Mouse (Mus musculus) gastrocnemius, postnatal 25 days (tissue): ENCODE results near the gene Bcl7a. TPM values are rescaled to one million over a fixed set of nuclear protein-coding genes. Genes with fewer than 3 reads are reported as not detected.

Experiments
- DNase-seq: peaks from one replicate; pipeline ENCODE4 v3.0.0; 2022
- total RNA-seq, 2 experiments: library from RNA; stranded (reverse); gene quantifications; 1 replicate in 1 of 2; 2 replicates in 1 of 2; pipeline ENCODE4 v1.2.3; 2021

Bcl7a gene
- total RNA-seq, 2 experiments from 2014 or later, result 8.4 to 8.6 TPM

DNA sequence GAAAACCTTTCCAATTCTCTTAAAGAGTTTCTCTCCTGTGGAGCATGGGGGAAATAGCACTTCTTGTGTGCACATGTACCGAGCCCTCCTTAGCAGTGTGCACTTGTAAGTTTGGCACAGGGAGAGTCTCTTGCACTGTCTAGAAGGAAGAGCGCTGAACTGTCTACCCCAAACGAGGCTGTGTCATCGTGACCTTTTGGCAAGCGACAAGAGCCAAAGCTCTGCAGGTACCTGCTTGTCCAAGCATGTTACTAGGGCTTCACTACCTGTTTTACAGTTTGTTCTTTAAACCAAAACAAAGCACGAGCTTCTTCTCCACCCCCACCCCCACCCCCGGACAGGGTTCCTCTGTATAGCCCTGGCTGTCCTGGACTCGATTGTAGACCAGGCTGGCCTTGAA, 15.9 kb upstream of the Bcl7a start:
- no peak for DNase-seq

DNA sequence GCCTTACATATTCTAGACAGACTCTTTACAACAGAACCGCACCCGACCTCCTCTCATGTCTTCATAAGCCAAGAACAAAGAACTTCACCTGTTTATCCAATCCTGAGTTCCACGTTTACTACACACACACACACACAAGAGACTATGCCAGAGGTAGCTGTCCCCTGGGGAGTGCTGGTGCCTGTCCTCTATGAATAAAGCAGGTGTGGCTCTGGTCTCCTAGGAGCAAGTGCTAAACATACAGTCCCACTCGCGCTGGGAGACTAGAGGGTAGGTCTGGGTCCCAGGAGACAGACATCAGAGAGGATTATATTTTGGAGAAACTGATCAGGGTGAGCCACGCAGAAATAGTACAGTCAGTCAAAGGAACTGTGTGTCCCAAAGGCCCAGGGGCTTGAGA, 10.1 kb upstream of the Bcl7a start:
- DNase-seq, result no peak

DNA sequence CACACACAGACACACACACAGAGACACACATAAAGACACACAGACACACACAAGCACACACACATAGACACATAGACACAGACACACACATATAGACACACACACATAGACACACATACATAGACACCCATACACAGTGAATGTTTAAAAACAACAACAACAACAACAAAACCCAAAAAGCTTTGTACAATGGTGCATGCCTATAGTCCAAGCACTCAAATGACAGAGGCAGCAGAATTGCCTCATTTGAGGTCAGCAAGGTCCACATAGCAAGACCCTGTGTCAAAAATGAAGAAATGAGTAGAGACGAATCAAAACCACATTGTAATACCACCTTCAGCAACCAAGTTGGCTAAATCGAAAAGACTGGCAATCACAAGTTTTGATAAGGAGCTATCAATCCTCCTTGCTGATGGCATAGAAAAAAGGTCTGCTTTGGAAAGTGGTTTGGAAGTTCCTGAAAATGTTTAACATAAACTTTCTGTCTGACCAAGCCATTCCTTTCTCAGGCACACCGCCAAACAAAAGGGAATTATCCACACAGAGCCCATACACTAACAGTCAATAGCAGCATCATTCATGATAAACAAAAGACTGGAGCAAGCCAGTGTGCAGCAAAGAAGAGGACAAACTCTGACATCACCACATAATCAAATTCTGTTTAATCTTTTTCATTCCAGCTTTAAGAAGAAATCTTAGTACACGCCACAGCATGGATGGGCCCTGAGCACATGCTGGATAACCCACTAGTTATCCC, 7.3 kb upstream of the Bcl7a start:
- DNase-seq, result no peak

DNA sequence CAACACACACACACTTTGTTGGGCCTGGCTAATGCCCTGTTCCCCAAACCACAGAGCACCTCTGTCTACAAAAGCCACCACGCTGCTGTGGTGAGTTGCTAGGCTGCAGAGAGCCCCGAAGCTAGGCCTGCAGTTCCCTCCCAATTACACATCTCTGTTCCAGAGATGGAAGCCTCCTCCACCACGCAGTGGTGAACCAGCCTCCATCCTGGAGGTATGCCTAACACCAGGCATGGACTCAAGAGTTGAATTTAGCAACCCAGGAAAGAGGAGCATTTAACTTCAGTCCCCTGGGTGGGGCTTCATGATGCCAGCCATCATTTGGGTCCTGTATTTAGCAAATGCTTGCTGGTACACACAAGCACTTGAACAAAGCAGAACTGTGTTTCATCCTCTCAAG, 5.2 kb upstream of the Bcl7a start:
- DNase-seq, result no peak

DNA sequence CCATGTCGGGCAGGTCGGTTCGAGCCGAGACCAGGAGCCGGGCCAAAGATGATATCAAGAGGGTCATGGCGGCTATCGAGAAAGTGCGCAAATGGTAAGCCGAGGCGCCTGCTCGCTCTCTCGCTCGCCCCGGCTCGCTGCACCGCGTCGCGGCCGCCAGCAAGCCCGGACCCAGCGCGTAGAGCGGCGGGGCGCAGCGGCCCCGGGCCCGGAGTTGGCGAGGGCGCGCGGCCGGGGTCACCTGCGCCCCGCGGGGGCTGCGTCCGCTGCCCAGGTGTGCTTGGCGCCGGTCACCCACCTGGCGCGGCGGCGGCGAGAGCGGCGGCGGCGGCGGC, 961 bp downstream of the Bcl7a start:
- DNase-seq, result no peak

DNA sequence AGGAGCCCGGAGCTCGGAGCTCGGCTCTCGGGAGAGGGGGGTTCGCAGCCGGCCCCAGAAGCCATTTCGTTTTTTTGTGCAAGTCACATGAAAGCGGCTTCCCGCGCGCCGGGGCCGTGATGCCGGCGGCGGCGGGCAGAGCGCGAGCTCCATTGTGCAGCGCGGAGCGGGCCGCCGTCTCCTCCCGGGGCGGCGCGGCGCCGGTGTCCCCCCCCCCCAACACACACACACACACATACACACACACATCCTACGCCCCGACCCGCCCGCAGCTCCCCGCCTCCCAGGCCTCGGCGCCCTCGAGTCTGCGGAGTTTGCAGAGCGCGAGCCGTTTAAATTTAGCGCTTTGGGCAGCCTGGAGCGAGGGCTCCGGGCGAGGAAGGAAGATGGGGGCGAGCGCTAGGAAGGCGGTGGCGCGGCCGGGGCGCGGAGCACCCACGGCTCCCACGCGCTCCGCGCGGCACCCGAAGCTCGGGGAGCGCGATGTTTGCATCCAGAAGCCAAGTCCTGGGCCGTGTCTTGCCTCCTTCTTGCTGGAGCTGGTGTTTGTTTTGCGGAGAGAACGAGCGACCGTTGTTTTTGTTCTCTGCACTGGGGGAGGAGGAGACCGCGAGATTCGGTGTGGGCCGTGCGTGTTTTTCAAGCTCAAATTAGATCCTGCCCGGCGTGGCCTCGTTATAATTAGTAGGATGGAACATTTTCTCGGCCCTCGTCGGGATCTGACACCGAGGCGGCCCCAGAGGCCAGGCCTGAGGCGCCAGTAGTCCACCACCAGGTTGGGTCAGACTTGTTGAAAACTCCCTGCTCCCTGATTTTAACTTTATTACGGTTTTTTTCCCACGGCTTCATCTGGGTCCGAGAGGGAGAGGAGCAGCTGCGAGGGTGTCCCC, 1.6 kb downstream of the Bcl7a start:
- peak; percentile 71 for DNase-seq

DNA sequence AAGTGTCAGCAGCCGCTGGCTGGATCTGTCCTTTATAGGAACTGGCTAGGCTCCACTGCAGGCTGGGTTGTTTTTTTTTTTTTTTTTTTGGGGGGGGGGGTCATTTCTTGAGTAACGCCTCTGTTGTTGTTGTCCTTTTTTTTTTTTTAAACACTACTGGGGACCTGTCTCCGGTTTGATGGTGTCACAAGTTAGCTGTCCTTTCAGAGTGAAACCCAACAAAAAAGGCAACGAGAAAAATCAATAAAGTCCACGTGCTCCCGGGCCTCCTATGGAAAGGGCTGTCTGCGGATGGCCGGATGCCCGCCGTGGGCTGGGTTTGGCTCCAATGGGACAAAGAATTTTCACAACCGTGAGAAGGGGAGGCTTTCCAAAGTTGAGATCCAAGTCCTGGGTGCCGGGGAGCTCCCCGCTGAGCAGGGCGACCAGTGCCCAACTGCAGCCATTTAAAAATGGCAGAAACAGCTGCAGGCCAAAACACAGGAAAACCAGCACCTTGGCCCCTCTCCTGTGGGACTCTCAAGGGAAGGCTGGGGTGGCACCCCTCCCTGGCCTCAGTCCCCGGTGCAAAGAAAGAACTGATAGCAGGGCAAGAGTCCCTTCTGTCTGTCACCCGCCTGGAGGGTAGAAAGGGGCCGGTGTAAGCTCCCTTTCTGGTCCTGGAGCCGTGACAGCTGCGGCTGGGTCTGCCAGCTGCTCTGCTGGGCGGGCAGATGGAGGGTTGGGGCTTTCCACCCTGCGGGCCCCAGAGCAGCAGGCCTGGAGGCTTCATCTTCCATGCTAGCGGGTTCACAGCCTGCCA, 2.4 kb downstream of the Bcl7a start:
- peak; percentile 76 for DNase-seq

DNA sequence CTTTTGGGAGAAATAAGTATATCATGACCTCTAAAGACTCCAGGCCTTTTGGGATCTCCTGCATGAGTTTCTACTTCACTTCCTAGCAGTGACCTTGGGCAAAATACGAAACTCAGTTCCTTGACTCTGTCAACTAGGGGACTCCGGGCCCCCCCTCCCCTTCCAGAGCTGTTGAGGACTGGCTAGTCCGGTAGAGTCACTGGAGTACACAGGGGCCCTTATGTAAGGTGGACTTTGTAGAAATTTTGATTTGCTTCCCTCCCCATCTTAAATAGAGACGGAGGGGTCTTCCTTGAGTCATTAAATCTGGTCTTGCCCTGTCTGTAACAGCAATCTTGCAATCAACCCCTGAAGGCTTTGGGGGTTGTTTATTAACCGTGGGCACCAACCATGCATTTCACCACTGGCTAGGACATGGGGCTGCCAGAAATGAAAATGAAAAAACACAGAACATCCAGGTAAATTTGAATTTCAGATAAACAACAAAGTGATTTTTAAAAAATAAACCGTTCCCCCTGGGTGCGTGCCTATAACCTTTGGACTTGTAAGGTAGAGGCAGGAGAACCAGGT, 3.2 kb downstream of the Bcl7a start:
- DNase-seq, result no peak

DNA sequence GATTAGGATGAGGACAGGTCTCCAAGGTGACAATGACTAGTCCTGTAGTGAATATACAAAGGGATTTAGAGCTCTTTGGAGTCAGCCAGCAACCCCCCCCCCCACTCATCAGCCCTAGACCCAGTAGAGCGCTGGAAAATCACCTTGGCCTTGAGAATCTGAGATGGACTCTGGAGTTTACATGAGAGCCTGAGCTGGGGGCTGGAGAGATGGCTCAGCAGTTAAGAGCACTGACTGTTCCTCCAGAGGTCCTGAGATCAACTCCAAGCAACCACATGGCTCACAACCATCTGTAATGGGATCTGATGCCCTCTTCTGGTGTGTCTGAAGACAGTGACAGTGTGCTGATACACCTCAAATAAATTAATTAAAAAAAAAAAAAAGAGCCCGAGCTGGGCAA, 4.4 kb downstream of the Bcl7a start:
- DNase-seq, result no peak

DNA sequence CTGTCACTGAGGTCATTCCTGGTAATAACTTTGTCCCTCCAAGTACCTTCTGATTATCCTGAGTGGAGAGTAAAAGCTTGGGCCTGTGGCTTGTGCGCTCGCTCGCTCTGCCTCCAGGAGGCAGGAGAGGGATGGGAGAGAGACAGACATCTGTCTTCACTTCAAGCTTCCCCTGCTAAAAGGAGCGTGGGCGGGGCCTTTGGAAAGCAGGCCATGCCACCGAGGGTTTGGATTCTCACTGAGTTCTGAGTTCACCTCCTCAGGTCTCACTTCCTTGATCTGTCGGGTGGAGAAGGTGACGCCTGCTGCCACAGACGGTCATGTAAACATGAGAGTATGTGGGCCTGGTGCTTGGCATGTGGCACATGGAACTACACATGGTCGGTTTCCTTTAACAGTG, 6.8 kb downstream of the Bcl7a start:
- peak; percentile 32 for DNase-seq

DNA sequence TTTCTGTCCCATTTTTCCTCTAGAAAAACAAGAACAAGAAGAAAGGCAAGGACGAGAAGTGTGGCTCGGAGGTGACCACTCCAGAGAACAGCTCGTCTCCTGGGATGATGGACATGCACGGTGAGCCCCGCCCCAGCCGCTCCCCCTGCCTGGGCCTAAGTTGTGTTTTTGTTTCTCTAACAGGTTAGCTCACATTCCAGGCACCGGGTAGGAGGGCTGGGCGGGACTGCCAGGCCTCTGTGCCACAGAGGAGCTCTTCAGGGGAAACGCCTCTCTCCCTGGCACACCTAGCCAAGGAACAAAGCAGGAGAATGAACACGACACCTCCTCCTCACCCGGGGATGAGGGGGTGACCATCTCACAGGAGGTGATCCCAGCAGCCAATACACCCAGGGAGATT, 12.3 kb downstream of the Bcl7a start:
- no peak for DNase-seq

DNA sequence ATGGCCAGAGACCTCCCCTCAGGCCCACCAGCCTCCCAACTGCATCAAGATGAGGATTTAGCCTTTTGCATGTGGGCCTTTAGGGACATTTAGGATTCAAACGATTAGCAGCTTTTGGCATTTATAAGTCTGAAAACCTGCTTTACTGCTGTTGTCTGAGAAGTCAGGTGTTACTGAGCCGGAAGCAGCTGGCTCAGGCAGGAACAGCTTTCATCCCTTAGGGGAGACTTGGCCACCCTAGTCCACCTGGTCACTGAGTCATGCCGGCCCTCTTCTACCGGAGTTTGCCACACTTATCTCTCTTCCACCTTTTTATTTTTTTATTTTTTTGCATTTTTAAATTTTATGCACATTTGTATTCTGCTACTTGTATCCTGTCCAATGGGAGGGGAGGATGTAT, 13.6 kb downstream of the Bcl7a start:
- no peak for DNase-seq

DNA sequence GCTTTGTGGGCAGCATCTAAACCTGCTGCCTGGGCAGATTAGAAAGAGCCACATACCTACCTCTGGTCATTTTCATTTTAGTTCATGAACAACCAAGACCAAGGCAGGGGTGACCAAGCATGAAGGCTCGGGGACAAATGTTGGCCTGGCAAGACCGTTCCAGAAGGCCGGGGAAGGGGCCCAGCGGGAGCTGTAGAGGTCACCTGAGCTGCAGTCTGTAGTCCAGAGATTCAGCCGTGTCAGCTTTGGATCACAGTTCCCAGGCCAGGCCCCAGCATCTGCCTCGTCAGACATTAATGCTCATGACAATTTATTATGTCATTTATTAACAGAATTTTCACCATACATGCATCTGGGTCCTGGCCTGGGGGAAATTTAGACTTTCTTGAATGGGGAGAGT, 15.8 kb downstream of the Bcl7a start:
- DNase-seq, result no peak

DNA sequence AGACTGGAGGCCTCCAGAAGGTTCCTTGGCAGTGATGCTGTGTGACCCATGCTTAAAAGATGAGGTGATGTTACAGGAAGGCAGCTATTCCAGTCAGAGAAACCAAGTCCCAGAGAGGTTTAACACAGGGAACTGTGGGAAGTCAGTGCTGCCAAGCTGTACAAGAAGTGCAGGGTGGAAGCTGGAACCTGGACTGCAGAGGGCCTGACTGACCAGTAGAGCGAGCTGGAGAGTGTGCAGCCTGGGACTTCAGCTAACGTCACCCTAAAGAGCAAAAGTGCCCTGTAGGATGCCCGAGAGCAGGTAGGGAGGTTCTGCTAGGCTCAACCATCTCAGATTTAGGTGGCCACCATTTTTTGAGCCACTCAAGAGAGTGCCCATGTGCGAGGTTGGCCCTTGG, 19.3 kb downstream of the Bcl7a start:
- no peak for DNase-seq

DNA sequence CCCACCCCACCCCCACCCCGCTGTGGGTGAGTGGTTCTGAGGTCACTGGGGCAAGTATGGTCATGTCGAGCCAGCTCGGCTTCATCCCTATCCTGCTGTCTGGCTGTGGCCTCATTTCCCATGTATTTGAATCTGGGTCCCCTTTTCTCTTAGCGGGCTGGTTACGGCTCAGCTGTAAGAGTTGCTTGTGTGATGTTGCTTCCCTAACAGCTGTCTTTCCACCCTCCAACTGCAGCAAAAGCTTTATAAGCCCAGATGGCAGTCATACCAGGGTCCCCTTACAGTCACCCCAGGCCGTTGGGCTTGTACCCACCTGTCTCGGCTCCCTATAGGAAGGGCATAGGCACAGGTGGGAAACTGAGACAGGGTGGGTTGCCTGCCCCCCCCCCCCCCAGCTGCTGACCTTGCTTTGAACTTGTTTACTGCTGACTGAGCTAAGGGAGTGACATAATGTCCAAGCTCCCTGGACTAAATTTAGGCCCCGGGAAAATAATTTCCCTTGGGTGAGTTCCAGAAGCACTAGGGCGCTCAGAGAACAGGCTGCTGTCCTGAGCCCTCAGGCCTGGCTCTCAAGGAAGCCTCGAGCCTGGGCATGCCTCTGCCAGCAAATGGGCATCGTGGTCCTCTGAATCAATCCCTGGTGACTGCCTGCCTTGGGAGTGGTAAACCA, 20.8 kb downstream of the Bcl7a start:
- DNase-seq, result peak; percentile 74

DNA sequence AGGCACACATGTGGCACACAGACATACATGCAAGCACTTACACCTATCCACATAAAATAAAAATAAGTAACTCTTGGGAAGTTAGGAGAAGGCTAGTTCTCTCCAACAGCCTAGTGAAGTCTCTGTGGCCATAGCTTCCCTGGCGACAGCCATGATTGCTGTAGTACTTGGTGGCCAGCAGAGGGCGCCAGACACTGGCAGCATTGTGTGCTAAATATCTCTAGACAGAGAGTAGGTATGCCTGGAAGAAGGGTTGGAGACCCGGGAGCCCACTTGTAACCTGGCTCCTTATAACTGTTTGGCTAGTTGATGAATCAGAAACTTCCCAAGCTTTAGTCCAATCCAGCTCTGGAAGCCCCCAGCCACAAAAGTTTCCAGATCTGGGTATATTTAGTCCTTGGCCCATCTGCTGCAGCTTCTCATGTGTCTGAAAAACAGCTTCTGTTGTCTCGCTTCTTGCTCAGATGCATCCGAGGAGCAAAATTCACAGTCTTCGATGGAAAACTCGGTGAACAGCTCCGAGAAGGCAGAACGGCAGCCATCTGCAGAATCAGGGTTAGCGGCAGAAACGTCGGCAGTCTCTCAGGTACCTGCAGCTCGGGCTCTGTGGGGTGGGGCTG, 25.3 kb downstream of the Bcl7a start:
- DNase-seq, result no peak

DNA sequence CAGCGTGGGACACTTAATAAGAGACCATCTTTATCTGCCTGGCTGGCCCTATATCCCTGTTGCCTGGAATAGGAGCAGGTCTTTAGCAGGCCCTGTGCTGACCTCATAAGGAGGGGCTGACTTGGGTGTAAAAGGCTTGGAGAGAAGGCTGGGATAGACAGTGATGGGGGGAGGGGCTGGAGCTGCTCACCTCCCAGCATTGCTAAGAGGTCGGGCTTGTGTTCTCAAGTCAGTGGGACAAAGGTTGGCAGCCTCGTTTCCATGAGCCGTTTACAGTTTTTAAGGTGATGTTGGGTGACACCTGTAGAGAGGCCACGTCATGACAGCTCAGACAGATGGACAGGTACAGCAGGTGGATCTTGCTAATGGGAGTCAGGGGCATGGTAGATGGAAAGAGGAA, 26.4 kb downstream of the Bcl7a start:
- DNase-seq, result no peak

DNA sequence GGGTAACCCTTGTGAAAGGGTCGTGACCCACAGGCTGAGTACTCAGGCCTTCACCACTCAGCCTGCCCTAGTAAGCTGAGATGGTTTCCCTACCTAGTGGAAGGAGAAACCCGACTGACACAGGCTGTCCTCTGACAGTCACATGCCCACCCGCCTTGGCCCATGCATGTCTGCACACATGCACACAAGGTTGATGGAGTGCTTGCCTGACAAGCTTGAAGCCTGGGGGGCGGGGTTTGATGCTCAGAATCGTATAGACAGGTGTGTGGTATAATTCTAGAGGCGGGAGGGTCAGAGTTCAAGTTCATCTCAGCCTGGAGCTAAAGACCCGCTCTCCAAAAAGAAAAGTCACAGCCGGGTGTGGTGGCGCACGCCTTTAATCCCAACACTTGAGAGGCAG, 31.6 kb downstream of the Bcl7a start:
- DNase-seq, result no peak

DNA sequence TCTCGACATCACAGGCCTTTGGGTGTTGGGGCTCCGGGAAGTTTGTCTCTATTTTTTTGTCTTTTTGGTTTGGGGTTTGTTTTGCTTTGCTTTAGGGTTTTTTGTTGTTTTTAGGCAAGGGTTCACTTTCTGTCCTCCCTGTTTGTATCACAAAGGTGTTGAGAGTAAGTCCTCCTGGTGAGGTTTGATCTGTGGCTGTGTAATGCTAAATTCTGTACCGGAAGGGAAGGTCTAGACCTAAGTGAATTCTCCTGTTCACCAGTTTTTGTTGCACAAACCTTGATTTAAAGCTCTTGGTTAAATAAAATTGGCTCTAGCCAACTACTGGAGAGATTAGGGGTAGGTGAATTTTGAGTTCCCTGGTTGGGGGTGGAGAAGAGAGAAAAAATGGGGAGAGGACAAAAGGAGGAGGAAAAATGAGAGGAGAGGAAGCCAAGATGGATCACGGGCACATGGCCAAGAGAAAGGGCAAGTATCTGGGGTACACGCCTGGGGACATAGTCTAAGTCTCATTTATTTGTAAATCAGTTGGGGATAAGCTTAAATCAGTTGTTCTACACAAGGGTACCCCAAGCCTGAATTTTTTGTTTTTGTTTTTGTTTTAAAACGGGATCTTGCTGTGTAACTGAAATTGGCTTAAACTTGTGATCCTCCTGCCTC, 32.3 kb downstream of the Bcl7a start:
- no peak for DNase-seq

DNA sequence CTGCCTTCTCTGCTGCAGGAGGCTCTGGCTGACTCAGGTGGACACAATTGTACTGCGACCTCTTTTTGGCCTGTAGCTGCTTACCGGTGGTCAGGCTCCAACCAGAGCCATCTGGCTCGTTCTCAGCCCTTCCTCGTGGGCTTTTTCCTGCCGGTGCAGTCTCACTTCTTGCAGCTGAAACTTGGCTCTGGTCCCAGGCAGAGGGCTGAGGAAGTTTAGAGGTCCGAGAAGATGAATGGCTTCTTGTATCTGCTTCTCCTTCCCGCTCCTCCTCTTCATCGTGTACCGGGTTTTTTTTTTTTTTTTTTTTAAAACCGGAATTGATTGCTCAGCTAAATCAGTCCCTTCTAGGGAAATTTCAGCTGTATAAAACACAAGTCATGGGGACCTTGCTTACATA, 32.9 kb downstream of the Bcl7a start:
- DNase-seq, result peak; percentile 60
